Mouse (Mus musculus): ENCODE data around the gene Mrps27.

- TF ChIP-seq CTCF (IDR thresholded peaks at IDR 0.05; ENCODE audit: low read depth), result no peak
- no peak for TF ChIP-seq EP300 (optimal IDR thresholded peaks at IDR 0.05)
Observed at GRCm38 (mm10) chr13:99410611-99411515, 66.3 kb downstream of the Mrps27 start.

Measured in stomach, postnatal 0 days (tissue).